Mouse (Mus musculus): Measurements from ENCODE around the gene 4930402H24Rik.

- TF ChIP-seq CTCF (IDR thresholded peaks at IDR 0.05; ENCODE audit: control insufficient read depth, insufficient read depth, insufficient read length) = no peak
- no peak for TF ChIP-seq CEBPB (IDR thresholded peaks at IDR 0.05; ENCODE audit: low read depth)
- TF ChIP-seq MYOD1 (IDR thresholded peaks at IDR 0.05; ENCODE audit: control insufficient read depth, insufficient read length, low read depth) = no peak
- no peak for TF ChIP-seq MYOG (IDR thresholded peaks at IDR 0.05; ENCODE audit: control insufficient read depth, extremely low read depth, insufficient read length)
- no peak for TF ChIP-seq USF1 (IDR thresholded peaks at IDR 0.05; ENCODE audit: low read depth)
- no peak for TF ChIP-seq MAX (IDR thresholded peaks at IDR 0.05)
Observed at GRCm38 (mm10) chr2:130689011-130689410, 217.2 kb downstream of the 4930402H24Rik start.
